Mouse (Mus musculus) forebrain, embryonic 13.5 days (tissue): ENCODE results near the gene Dpep2nb. TPM values are rescaled to one million over a fixed set of nuclear protein-coding genes. Genes with fewer than 3 reads are reported as not detected.

ENCODE experiments used
- ATAC-seq: fragments of 200-750 bp; cut with Nextera tagmentation; 2 replicates; pipeline ENCODE4 v1.8.0; 2017
- H3K27ac ChIP-seq: fragments of 300-500 bp; sonication (generic); 2 replicates; pipeline ENCODE4 v1.5.1; 2015; ENCODE audit warnings: inconsistent platforms, mild to moderate bottlenecking, moderate library complexity
- H3K27me3 ChIP-seq: fragments of 300-500 bp; sonication (generic); 2 replicates; pipeline ENCODE4 v1.6.1; 2015; ENCODE audit warnings: mild to moderate bottlenecking, inconsistent platforms
- H3K36me3 ChIP-seq: fragments of 300-500 bp; sonication (generic); 2 replicates; pipeline ENCODE4 v1.6.1; 2015; ENCODE audit warnings: mild to moderate bottlenecking, inconsistent platforms; ENCODE audit not compliant: poor library complexity, severe bottlenecking
- H3K4me1 ChIP-seq: fragments of 300-500 bp; sonication (generic); 2 replicates; pipeline ENCODE4 v1.6.1; 2015; ENCODE audit warnings: inconsistent platforms
- H3K4me2 ChIP-seq: fragments of 300-500 bp; sonication (generic); 2 replicates; pipeline ENCODE4 v1.6.1; 2015; ENCODE audit warnings: inconsistent platforms, mild to moderate bottlenecking, moderate library complexity
- H3K4me3 ChIP-seq: fragments of 300-500 bp; sonication (generic); 2 replicates; pipeline ENCODE4 v1.5.1; 2015; ENCODE audit warnings: mild to moderate bottlenecking, inconsistent platforms
- H3K9ac ChIP-seq: fragments of 300-500 bp; sonication (generic); 2 replicates; pipeline ENCODE4 v1.6.1; 2015; ENCODE audit warnings: mild to moderate bottlenecking, inconsistent platforms
- H3K9me3 ChIP-seq: fragments of 300-500 bp; sonication (generic); replicated peaks from 2 replicates; pipeline ENCODE4 v1.6.1; 2016; ENCODE audit warnings: inconsistent platforms
- WGBS: fragments of 180-500 bp; shearing (Covaris S2); methylation state at CpG from one replicate; pipeline ENCODE4 v1.1.7; 2015; 5-methylcytosine and 5-hydroxymethylcytosine counted together
- polyA plus RNA-seq: library from polyadenylated mRNA; unstranded; fragments of >200 nt; fragmentation: Nextera tagmentation; extraction: Ambion mirVana; gene quantifications from 2 replicates; pipeline ENCODE4 v1.2.1, GENCODE M21; 2015

Dpep2nb gene
- polyA plus RNA-seq, 1 experiment from 2014 or later = not detected

GRCm38 (mm10) chr8:105971019-105971720 is 34.6 kb downstream of the Dpep2nb start:
- H3K9ac ChIP-seq = no peak overlapping the region
- H3K4me1 ChIP-seq = peaks cover under 1% of the 10 kb centered on the region; the same call in 1 of the 2 replicates
- WGBS = 77% methylated on average over 8 of the region's 8 CpGs
- peaks cover 18% of the 10 kb centered on the region for H3K27me3 ChIP-seq
- no peaks in the 10 kb centered on the region for H3K36me3 ChIP-seq
- no peaks in the 10 kb centered on the region for H3K9me3 ChIP-seq
- no peak overlapping the region for H3K4me2 ChIP-seq
- H3K4me3 ChIP-seq = no peak overlapping the region
- no peak overlapping the region for H3K27ac ChIP-seq
- ATAC-seq = no peak

GRCm38 (mm10) chr8:105969367-105969766 is 36.4 kb downstream of the Dpep2nb start:
- no peak overlapping the region for H3K4me2 ChIP-seq
- peaks cover 36% of the 10 kb centered on the region for H3K27me3 ChIP-seq
- WGBS = 70% methylated on average over 1 of the region's 1 CpGs
- H3K36me3 ChIP-seq = no peaks in the 10 kb centered on the region
- H3K9me3 ChIP-seq = no peaks in the 10 kb centered on the region
- ATAC-seq = no peak
- H3K9ac ChIP-seq = no peak overlapping the region
- H3K27ac ChIP-seq = no peak overlapping the region
- H3K4me3 ChIP-seq = no peak overlapping the region
- peaks cover 12% of the 10 kb centered on the region; the same call in 1 of the 2 replicates for H3K4me1 ChIP-seq

DNA sequence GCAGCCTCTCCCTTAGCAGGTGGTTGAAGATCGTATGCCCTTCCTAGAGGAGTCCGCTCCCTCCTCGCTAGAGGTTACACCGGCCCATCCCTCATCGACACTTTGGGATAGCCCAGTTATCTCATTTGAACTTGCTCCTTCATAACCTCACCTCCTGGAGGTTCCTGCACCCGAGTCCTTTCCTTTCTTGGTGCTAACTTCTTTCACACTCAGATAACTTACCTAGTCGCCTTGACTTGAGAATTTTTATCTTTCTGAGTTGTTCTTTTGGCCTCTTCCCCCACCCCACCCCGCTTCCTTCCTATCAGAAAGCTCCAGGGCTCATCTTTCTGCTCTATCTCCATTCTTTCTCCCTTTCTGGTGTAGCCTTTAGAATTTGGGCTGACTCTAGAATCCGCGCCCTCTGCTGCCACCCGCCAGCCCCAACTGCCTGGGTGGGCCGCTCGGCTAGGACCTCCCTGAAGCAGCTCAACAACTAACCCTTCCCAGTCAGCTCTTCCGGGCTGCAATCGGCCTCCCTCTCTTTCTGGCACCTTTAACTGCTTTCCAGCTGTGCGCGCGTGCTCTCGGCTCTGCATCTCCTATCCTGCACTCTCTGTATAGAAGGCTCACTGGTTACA is 39.0 kb downstream of the Dpep2nb start:
- peaks cover 12% of the 10 kb centered on the region; the same call in 1 of the 2 replicates for H3K4me1 ChIP-seq
- H3K4me2 ChIP-seq = peak overlapping the region; percentile 78
- no peak overlapping the region for H3K9ac ChIP-seq
- H3K9me3 ChIP-seq = no peaks in the 10 kb centered on the region
- 7% methylated on average over 19 of the region's 19 CpGs for WGBS
- no peak for ATAC-seq
- H3K36me3 ChIP-seq = no peaks in the 10 kb centered on the region
- H3K27me3 ChIP-seq = peaks cover 46% of the 10 kb centered on the region
- H3K4me3 ChIP-seq = 0 out of 2 replicates have a peak overlapping the region, but pooled peaks have one; percentile 59
- no peak overlapping the region for H3K27ac ChIP-seq

DNA sequence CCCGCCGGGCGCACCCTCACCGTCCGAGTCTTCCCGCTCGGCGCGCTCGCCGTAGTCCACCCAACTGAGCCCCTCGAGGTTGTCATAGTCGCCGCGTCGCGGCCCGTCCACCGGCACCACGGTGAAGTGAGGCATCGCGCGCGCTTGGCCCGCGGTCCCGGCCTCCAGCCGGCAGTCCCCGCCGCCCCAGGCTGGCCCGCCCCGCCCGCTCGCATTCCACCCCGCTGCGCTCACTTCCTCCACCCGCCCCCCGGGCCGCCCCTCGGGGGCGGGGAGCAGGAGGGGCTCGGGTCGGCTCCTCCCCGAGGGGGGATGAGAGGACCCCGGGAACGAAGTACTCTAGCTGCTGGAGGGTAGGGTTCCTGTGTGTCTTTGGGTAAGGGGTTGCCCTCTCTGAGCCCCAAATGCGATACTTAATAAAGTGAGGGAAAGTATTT is 39.9 kb downstream of the Dpep2nb start, which contains the start of gene Slc12a4:
Gene Slc12a4, minus strand, starts transcription at position 193 of the 437 bp plus-strand sequence.
- peak within 1 kb of the TSS; percentile 78 for H3K4me2 ChIP-seq
- no peak within 1 kb of the TSS; the same call in 1 of the 2 replicates for H3K27ac ChIP-seq
- ATAC-seq = peak; percentile 87
- H3K4me3 ChIP-seq = peak within 1 kb of the TSS; percentile 59
- H3K9ac ChIP-seq = peak within 1 kb of the TSS; percentile 68
- H3K4me1 ChIP-seq = peaks cover 12% of the 10 kb centered on the region; the same call in 1 of the 2 replicates
- H3K27me3 ChIP-seq = peaks cover 46% of the 10 kb centered on the region
- 0% methylated on average over 22 of the region's 47 CpGs for WGBS
- H3K36me3 ChIP-seq = no peaks in the 10 kb centered on the region
- H3K9me3 ChIP-seq = no peaks in the 10 kb centered on the region

DNA sequence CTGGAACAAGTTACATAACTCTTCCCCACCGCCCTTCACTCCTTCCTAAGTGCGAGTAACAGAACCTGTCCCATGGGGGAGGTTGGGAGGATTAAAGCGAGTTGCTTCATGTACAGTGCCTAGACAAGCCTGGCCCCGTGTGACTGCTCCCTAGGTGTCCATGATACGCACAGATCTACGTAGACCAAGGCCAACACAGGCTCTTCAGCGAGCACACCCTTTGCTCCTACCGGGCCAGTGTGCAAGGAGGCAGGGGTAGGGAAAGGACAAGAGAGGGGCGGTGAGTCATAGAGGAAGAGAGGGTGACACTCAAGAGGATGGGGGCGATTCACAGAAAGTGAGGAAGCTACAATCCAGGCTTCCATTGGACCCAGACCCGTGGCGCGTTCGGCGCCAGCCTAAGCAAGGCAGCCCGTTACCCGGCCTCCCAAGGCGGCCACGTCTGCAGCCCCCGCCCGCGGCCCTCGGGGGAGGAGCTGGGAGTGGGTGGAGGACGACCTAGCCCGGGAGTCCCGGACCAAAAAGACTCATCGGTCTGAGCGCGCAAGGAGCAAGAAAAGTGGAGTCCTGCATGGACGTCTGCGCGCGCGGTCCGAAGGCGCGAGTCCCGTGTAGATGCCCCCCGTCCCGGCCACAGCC is 40.4 kb downstream of the Dpep2nb start:
- peaks cover 46% of the 10 kb centered on the region for H3K27me3 ChIP-seq
- peaks cover 12% of the 10 kb centered on the region; the same call in 1 of the 2 replicates for H3K4me1 ChIP-seq
- H3K4me2 ChIP-seq = peak overlapping the region; percentile 78
- H3K9ac ChIP-seq = peak overlapping the region; percentile 68
- H3K9me3 ChIP-seq = no peaks in the 10 kb centered on the region
- ATAC-seq = peak; percentile 67
- 2% methylated on average over 40 of the region's 40 CpGs for whole genome bisulfite sequencing
- peak overlapping the region; percentile 59 for H3K4me3 ChIP-seq
- no peaks in the 10 kb centered on the region for H3K36me3 ChIP-seq
- H3K27ac ChIP-seq = no peak overlapping the region; the same call in 1 of the 2 replicates

- 0 out of 2 replicates have a peak overlapping the region, but pooled peaks have one; percentile 68 for H3K9ac ChIP-seq
- H3K27me3 ChIP-seq = peaks cover 46% of the 10 kb centered on the region
- H3K4me3 ChIP-seq = peak overlapping the region; percentile 59
- no peak overlapping the region for H3K27ac ChIP-seq
- no peaks in the 10 kb centered on the region for H3K9me3 ChIP-seq
- WGBS = 79% methylated on average over 12 of the region's 12 CpGs
- peaks cover 12% of the 10 kb centered on the region; the same call in 1 of the 2 replicates for H3K4me1 ChIP-seq
- ATAC-seq = no peak
- no peaks in the 10 kb centered on the region for H3K36me3 ChIP-seq
- peak overlapping the region; percentile 78 for H3K4me2 ChIP-seq
Measured at GRCm38 (mm10) chr8:105964506-105965265, 41.1 kb downstream of the Dpep2nb start.

- Histone ChIP-seq H3K9me3 (no peaks in the 10 kb centered on the region), H3K9ac (no peak overlapping the region)
- 87% methylated on average over 10 of the region's 10 CpGs for WGBS
Measured at GRCm38 (mm10) chr8:105961536-105961935, 44.2 kb downstream of the Dpep2nb start.

DNA sequence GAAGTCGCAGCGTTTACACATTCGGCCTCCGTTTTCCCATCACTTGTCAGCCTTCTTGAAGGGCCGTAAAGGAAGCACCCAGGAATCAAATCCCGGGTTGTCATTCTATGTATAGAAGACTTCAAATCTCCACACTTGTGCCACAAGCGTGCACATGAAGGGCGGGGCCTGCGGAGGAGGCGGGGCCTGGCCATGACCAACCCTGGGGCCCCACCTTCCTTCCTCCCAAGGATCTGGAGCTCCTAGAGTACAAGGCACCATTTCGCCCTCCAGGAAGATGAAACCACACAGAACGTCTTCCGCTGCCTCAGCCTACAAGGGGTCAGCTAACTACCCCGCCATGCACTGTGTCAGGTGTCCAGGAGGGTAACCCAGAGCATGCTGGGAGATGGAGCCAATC is 44.7 kb downstream of the Dpep2nb start:
- Histone ChIP-seq H3K4me3 (no peak overlapping the region), H3K27me3 (peaks cover 28% of the 10 kb centered on the region), H3K9ac (no peak overlapping the region), H3K9me3 (no peaks in the 10 kb centered on the region), H3K36me3 (no peaks in the 10 kb centered on the region), H3K27ac (no peak overlapping the region), H3K4me1 (peaks cover 11% of the 10 kb centered on the region; the same call in 1 of the 2 replicates), H3K4me2 (no peak overlapping the region)
- ATAC-seq = no peak
- 82% methylated on average over 14 of the region's 14 CpGs for WGBS

More at GRCm38 (mm10) chr8:105961536-105961935, 44.2 kb downstream of the Dpep2nb start:
- no peak overlapping the region for H3K27ac ChIP-seq
- H3K4me3 ChIP-seq = no peak overlapping the region
- H3K27me3 ChIP-seq = peaks cover 32% of the 10 kb centered on the region
- peaks cover 12% of the 10 kb centered on the region; the same call in 1 of the 2 replicates for H3K4me1 ChIP-seq
- H3K36me3 ChIP-seq = no peaks in the 10 kb centered on the region
- ATAC-seq = no peak
- H3K4me2 ChIP-seq = no peak overlapping the region

GRCm38 (mm10) chr8:105959350-105959749 is 46.4 kb downstream of the Dpep2nb start:
- no peak overlapping the region for H3K9ac ChIP-seq
- 79% methylated on average over 7 of the region's 7 CpGs for WGBS
- H3K27ac ChIP-seq = no peak overlapping the region
- H3K36me3 ChIP-seq = no peaks in the 10 kb centered on the region
- H3K27me3 ChIP-seq = peaks cover 10% of the 10 kb centered on the region
- H3K4me1 ChIP-seq = no peaks in the 10 kb centered on the region
- H3K4me2 ChIP-seq = no peak overlapping the region
- no peak for ATAC-seq
- no peak overlapping the region for H3K4me3 ChIP-seq
- H3K9me3 ChIP-seq = no peaks in the 10 kb centered on the region

GRCm38 (mm10) chr8:105957813-105958212 is 48.0 kb downstream of the Dpep2nb start:
- WGBS = 77% methylated on average over 2 of the region's 4 CpGs
- H3K27me3 ChIP-seq = no peaks in the 10 kb centered on the region
- no peaks in the 10 kb centered on the region for H3K9me3 ChIP-seq
- no peak overlapping the region for H3K9ac ChIP-seq
- no peak overlapping the region for H3K27ac ChIP-seq
- H3K4me3 ChIP-seq = no peak overlapping the region
- no peak overlapping the region for H3K4me2 ChIP-seq
- ATAC-seq = no peak
- H3K4me1 ChIP-seq = no peaks in the 10 kb centered on the region
- no peaks in the 10 kb centered on the region for H3K36me3 ChIP-seq

DNA sequence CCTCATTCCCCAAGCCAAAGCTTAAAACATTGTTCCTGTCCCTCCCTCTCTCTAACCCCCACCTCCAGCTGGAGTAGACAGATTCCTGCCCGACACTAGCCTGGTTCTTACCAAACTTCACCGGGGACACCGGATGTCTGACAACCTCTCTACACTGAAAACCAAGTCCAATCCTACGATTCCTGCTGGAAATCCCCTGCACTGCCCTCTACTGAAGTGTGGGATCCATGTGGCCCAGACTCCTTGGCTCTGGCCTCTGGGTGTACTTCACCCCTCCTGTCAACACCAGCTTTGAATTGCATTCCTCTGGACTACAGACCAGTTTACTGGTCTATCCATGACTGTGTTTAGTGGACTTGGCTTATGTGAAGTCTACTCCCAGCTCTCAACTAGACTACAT is 49.2 kb downstream of the Dpep2nb start:
- no peaks in the 10 kb centered on the region for H3K27me3 ChIP-seq
- no peak overlapping the region for H3K9ac ChIP-seq
- no peaks in the 10 kb centered on the region for H3K4me1 ChIP-seq
- H3K4me2 ChIP-seq = no peak overlapping the region
- H3K27ac ChIP-seq = no peak overlapping the region
- no peaks in the 10 kb centered on the region for H3K9me3 ChIP-seq
- WGBS = 91% methylated on average over 4 of the region's 4 CpGs
- ATAC-seq = no peak
- no peak overlapping the region for H3K4me3 ChIP-seq
- H3K36me3 ChIP-seq = no peaks in the 10 kb centered on the region
